Mouse (Mus musculus) frontal cortex, adult 2 months (tissue): ENCODE data around the gene Gpr107. TPM values are rescaled to one million over a fixed set of nuclear protein-coding genes. Genes with fewer than 3 reads are reported as not detected.

Source experiments
- DNase-seq, 2 experiments: peaks; one replicate each; pipeline ENCODE4 v3.0.0; 2022; ENCODE audit warnings: low spot score in 1 of 2; ENCODE audit errors: extremely low spot score in 1 of 2
- polyA plus RNA-seq: library from polyadenylated mRNA; depleted of rRNA; stranded (reverse); fragments of >200 nt; gene quantifications from 2 replicates; pipeline ENCODE4 v1.2.3, GENCODE M21; 2012

Gene Gpr107
- polyA plus RNA-seq, 1 experiment = 30.4 TPM

DNA sequence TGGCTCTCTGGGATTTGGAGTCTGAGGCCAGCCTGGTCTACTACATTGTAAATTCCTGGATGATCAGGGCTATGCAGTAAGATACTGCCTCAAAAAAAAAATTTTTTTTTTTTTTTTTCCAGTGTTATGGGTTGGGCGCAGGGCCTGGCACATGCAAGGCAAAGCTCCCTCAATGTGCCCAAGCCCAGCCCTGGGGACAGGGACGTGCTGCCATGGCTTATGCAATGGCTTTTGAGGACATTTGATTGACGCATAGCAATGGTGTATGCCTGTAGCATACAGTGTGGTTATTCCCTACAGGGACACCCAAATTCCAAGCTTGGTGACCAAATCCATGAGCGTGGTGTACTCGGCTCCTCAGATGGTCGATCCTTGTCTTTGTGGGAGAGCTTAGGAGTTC lies 87.7 kb downstream of the Gpr107 start:
- no peak for DNase-seq

DNA sequence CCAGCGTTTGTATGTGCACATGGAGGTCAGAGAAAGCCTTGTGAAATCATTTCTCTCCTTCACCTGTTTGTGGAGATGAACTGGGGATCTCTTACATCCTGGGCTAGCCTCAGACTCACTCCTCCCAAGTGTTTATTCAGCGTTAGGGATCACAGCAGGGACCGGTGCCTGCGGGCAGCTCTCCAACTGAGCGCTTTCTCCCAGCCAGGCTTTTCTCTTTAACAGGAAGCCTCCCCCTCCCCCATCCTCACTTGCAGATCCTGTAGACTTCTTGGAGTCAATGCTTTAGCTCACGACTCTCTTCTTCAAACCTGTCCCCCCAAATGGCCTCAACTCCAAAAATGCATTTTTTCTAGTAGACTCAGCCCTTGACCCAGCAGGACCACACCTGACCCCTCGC lies 89.5 kb downstream of the Gpr107 start:
- no peak for DNase-seq

- no peak for DNase-seq
Observed at GRCm38 (mm10) chr2:31244216-31244615, 92.1 kb downstream of the Gpr107 start.

- no peak for DNase-seq
Observed at GRCm38 (mm10) chr2:31245051-31245450, 92.9 kb downstream of the Gpr107 start.

DNA sequence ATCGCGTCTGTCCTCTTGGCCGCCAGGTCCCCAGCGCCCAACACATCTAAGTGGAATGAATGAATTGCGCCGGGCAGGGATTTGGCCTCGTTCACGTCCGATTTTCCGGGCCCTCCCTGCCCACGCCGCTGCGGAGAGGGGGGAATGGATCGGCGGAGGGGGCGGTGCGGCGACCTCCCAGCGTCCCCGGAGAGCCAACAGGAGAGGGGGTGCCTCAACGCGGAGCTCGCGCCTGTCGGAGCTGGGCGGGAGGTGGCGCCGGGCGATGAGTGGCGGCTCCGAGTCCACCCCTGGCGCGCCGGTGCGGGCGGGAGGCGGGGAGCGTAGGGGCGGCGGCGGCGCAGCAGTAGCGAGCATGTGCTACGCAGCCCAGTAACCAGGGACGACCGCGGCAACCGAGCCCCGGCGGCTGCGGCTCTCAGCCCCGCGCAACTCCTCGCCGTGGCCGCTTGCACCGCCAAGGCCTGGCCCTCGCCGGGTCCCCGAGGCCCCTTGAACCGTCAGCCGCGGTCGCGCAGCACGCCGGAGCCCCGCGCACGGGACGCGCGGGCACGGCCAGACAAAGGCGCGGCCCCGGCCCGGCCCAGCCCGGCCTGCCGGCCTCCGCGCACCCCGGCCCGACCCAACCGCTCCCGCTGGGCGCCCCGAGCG lies 93.5 kb downstream of the Gpr107 start, which contains the start of gene Ncs1:
TSS of gene Ncs1 (plus strand) at position 333 of the 651 bp plus-strand sequence.
- peak; percentile 76 to 90 for DNase-seq

- DNase-seq = peak in 1 of 2 experiments; percentile 71
Observed at GRCm38 (mm10) chr2:31246251-31246971, 94.3 kb downstream of the Gpr107 start.

- no peak for DNase-seq
Observed at GRCm38 (mm10) chr2:31248856-31249255, 96.7 kb downstream of the Gpr107 start.

DNA sequence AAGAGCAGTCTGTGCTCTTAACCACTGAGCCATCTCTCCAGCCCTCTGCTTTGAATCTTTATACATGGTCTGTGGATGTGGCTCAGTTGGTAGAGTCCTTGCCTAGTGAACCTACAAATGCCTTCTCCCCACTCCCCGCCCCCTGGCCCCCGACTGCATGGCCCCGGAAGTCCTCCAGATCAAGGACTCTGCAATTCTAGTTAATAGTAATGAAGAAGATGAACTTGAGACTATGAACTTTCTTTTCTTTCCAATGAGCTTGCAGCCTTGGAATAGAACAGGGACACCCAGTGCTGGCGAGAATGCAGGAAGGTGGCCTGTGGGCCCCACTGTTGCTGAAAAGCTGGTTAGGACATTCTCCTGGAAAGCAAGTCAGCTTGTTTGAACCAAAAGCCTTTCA lies 100.1 kb downstream of the Gpr107 start:
- DNase-seq = no peak

DNA sequence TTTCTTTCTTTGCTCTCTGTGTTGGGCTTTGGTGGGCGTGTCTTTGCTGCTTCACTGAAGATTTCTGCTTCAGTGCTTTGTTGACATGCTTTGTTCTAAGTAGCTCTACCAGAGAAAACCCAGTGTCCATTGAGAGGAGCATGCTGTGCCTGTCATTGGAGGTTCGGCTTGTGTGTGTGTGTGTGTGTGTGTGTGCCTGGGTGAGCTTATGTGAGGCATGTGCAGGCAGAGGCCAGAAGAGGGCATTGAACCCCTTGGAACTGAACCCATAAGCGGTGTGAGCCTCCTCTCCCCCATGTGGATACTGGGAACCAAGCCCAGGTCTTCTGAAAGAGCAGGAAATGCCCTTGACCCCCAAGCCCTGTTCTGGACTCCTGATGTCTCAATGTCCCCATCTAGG lies 101.3 kb downstream of the Gpr107 start:
- no peak for DNase-seq

- DNase-seq = no peak
Observed at GRCm38 (mm10) chr2:31254806-31255205, 102.7 kb downstream of the Gpr107 start.

GRCm38 (mm10) chr2:31255952-31256938 lies 104.1 kb downstream of the Gpr107 start:
- DNase-seq = peak in 1 of 2 experiments; percentile 81

- DNase-seq = peak; percentile 69 to 85
Observed at GRCm38 (mm10) chr2:31257096-31257495, 105.0 kb downstream of the Gpr107 start.

- DNase-seq = peak; percentile 81 to 83
Observed at GRCm38 (mm10) chr2:31258609-31259366, 106.7 kb downstream of the Gpr107 start.

DNA sequence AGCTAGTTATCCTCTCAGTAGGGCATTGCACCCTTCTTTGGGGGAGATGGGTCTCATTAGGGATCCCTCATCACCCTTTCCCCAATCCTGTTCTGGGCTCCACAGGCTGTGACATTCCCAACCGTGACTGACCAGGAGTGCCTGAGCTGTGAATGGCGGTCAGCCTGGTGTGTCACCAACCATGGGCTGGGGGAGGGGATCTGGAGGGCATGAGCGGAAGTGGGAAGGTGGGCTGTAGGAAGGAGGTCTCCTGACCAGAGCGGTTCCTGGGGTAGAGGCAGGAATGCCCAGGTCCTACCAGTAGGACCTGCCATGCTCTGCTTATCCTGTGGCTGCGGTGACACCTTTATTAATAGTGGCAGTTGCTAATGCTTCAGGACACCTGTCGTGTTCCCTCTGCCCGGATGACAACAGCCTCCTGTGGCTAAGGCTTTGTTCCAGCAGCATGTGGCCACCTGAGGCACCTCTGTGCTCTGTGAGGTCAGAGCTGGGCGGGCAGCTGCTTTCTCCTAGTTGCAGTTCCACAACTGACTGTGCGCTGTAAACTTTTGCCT lies 107.3 kb downstream of the Gpr107 start:
- no peak for DNase-seq

DNA sequence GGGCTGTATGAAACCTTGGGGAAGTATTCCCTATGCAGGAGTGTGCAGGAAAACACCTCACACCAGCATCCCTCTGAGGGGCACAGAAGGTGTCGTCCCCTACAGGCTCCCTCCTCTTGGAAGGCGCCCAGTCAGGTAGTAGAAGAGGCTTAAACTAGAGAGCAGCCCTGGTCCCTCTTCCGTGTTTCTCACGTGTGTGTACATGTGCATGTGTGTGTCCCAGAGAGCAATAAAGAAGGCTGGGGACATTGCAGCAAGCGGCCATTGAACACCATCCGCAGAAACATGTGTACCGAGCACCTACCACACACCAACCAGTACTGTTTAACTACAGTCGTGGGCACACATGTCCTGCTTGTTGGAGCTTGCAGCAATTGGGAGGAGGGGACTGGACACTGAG lies 108.4 kb downstream of the Gpr107 start:
- no peak for DNase-seq

GRCm38 (mm10) chr2:31263039-31263461 lies 110.9 kb downstream of the Gpr107 start:
- peak in 1 of 2 experiments; percentile 52 for DNase-seq

DNA sequence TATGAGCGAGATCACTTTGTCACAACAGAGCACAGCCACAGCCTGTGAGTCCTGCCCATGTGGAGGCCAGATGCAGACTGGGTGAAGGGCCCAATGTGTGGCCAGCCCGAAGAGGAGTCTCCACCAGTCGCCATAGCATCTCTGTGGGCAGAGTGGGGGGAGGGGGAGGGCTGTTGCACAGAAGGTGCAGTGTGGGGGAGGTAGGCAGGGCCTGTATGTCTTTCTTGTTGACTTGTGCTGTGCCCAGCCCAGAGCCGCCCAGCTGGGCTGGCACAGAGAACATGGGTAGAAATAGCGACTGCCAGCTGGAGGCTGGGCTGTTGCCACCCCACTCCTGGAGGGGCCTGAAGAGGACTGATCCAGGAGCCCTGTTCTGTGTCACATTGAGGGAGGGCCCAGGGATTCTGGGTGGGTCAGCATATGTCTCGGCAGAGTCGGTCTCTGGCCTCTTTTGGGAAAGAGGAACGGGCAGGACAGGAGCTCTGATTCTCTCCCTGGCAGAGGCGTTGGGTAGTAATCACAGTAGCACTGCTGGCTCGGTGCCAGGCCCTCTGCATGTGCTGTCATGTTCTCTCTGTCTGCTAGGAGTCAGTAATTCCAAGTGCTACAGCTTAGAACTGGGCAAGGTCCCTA lies 111.7 kb downstream of the Gpr107 start:
- DNase-seq = peak in 1 of 2 experiments; percentile 88

DNA sequence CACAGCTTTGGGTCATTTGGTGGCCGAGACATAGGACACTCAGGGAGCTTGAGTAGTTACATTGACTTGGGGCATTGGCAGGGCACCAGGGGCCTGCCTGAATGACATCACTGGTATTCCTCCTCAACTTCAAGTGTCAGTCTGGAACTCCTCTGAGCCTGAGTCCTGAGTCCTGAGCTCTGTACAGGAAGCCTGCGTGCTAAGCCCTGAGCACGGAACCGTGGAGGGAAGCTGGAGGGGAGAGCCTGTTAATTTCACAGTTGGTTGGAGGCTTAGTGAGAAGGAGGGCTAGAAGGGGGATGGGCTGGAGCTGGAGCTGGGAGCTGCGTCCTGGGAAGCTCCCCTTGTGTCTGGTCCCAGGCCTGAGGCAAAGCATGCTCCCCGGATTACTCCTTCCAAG lies 115.3 kb downstream of the Gpr107 start:
- DNase-seq = no peak
